Mouse (Mus musculus) intestine, embryonic 14.5 days (tissue): ENCODE measurements around the gene Cfap44. TPM values are rescaled to one million over a fixed set of nuclear protein-coding genes. Genes with fewer than 3 reads are reported as not detected.
A peak's percentile ranks its signal among the peaks of the same experiment; 100 is the strongest.
"Not testable (repeated sequence)": the region's sequence is repeated elsewhere in the genome, so short reads cannot be mapped to it uniquely, and the experiment has no call there.

ENCODE experiments used
- ATAC-seq: fragments of 200-750 bp; cut with Nextera tagmentation; replicated peaks from 2 replicates; pipeline ENCODE4 v1.8.0; 2017; ENCODE audit warnings: low read depth, moderate number of reproducible peaks, moderate TSS enrichment, moderate library complexity; ENCODE audit not compliant: low FRiP score, low TSS enrichment
- DNase-seq: peaks from one replicate; pipeline ENCODE4 v3.0.0-alpha.2; 2018; ENCODE audit warnings: low spot score
- H3K27ac ChIP-seq: fragments of 300-500 bp; sonication (generic); 2 replicates; pipeline ENCODE4 v1.5.1; 2014; ENCODE audit warnings: low read depth, mild to moderate bottlenecking, control low read depth
- H3K27me3 ChIP-seq: fragments of 300-500 bp; sonication (generic); replicated peaks from 2 replicates; pipeline ENCODE4 v1.6.1; 2014; ENCODE audit warnings: low read length, control low read depth; ENCODE audit not compliant: control insufficient read depth, insufficient read depth
- H3K36me3 ChIP-seq: fragments of 300-500 bp; sonication (generic); 2 replicates; pipeline ENCODE4 v1.6.1; 2014; ENCODE audit warnings: low read length, control low read depth; ENCODE audit not compliant: control insufficient read depth, insufficient read depth
- H3K4me1 ChIP-seq: fragments of 300-500 bp; sonication (generic); replicated peaks from 2 replicates; pipeline ENCODE4 v1.6.1; 2014; ENCODE audit warnings: low read length, control low read depth, mixed read lengths; ENCODE audit not compliant: control insufficient read depth, insufficient read depth
- H3K4me2 ChIP-seq: fragments of 300-500 bp; sonication (generic); 2 replicates; pipeline ENCODE4 v1.6.1; 2014; ENCODE audit warnings: low read length
- H3K4me3 ChIP-seq: fragments of 300-500 bp; sonication (generic); 2 replicates; pipeline ENCODE4 v1.5.1; 2014; ENCODE audit warnings: low read depth, low read length, control low read depth, mixed read lengths
- H3K9ac ChIP-seq: fragments of 300-500 bp; sonication (generic); 2 replicates; pipeline ENCODE4 v1.6.1; 2014; ENCODE audit warnings: mild to moderate bottlenecking, low read length
- H3K9me3 ChIP-seq: fragments of 300-500 bp; sonication (generic); 2 replicates; pipeline ENCODE4 v1.6.1; 2016; ENCODE audit warnings: low read length, control low read depth; ENCODE audit not compliant: control insufficient read depth
- WGBS: fragments of 180-500 bp; shearing (Covaris S2); extraction: QIAGEN DNeasy Blood & Tissue Kit; methylation state at CpG from one replicate; pipeline ENCODE4 v1.1.7; 2014; 5-methylcytosine and 5-hydroxymethylcytosine counted together
- polyA plus RNA-seq: library from polyadenylated mRNA; unstranded; fragments of >200 nt; fragmentation: Nextera tagmentation; extraction: Ambion mirVana; gene quantifications from 2 replicates; pipeline ENCODE4 v1.2.1, GENCODE M21; 2014

Gene Cfap44
- polyA plus RNA-seq, 1 experiment from 2014 or later: 0.42 TPM

DNA sequence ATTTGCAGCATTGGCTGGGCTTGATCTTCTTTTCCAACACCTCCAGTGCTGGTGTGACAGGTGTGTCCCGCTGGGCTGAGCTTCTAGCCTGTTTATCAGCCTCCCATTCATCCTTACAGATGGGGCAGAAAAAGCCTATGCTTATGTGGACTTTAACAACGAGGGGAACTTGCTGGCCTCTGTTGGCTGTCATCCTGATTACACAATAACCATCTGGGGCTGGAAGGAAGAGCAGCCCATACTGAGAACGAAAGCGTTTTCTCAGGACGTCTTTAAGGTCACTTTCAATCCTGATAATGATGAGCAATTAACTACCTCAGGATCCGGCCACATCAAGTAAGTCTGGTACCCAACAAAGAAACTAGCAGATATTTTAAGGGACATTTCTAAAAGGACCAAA lies 15.6 kb downstream of the Cfap44 start:
- no peak overlapping the region for H3K4me3 ChIP-seq
- H3K27me3 ChIP-seq: no peaks in the 10 kb centered on the region
- no peaks in the 10 kb centered on the region for H3K9me3 ChIP-seq
- no peaks in the 10 kb centered on the region for H3K4me1 ChIP-seq
- H3K27ac ChIP-seq: no peak overlapping the region
- no peaks in the 10 kb centered on the region for H3K36me3 ChIP-seq
- no peak overlapping the region for H3K9ac ChIP-seq
- ATAC-seq (no peak), DNase-seq (no peak)
- WGBS: 41% methylated on average over 6 of the region's 6 CpGs
- H3K4me2 ChIP-seq: no peak overlapping the region

DNA sequence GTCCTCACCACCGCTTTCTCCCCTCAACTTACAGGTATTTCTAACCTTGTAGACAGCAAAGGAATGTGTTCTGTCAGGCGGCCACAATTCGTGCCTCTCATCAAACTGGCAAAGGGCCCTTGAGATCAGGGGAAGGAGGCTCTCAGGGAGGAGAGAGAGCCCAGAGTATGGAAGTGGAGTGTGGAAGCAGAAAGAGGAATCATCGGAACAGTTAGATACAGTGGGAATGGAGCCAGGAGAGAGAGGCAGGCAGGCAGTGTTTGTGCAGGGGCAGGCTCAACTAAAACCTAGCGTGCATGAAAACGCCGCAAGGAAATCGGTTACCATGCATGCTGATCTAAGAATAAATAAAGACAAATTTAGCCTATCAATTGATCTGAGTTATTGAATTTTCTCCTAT lies 23.0 kb downstream of the Cfap44 start:
- Histone ChIP-seq H3K9ac (no peak overlapping the region), H3K4me3 (no peak overlapping the region), H3K9me3 (no peaks in the 10 kb centered on the region), H3K27me3 (no peaks in the 10 kb centered on the region), H3K4me1 (no peaks in the 10 kb centered on the region), H3K4me2 (no peak overlapping the region), H3K27ac (no peak overlapping the region), H3K36me3 (no peaks in the 10 kb centered on the region)
- peak; percentile 54 for DNase-seq
- 65% methylated on average over 8 of the region's 8 CpGs for WGBS
- ATAC-seq: no peak

DNA sequence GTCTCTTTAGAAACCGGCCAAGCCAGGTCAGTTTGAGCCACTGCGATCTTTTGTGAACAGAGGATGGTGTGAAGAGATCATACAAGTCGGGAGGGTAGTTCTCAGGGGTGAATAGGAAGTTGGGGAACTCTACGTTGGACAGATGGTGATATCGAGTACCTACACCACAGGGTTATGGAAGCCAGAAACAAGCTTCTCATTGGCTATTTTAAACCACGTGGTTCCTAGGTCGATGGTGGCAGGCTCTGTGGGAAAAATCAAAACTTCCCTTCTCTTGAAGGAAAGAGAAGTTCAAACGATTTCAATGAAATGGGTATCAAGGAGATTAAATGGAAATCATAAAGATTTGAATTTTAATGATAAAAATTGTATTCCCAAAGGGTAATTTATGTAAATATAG lies 27.1 kb downstream of the Cfap44 start:
- Histone ChIP-seq H3K27ac (no peak overlapping the region), H3K9ac (no peak overlapping the region), H3K4me1 (no peaks in the 10 kb centered on the region), H3K4me2 (no peak overlapping the region), H3K4me3 (no peak overlapping the region), H3K36me3 (no peaks in the 10 kb centered on the region), H3K9me3 (no peaks in the 10 kb centered on the region), H3K27me3 (no peaks in the 10 kb centered on the region)
- DNase-seq (no peak), ATAC-seq (no peak)
- WGBS: 86% methylated on average over 8 of the region's 8 CpGs

DNA sequence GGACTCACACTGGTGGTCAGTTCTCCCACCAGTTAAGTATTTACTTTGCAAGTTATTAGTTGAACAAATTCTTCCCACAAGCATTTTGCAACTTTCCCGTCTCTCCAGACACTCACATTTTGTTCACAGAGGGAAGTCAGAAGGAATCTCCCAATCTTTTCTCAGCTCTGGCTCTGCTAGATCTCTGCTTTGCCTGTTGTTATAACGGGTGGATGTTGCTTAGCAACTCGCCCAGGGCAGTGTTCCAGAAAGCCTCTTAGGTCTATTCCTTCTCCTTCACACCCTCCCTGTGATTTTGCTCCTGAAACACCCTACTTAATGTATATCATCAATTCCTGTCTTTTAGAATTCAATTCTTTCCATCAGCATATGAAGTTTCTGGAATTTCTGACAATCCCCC lies 28.9 kb downstream of the Cfap44 start:
- no peaks in the 10 kb centered on the region for H3K4me1 ChIP-seq
- no peaks in the 10 kb centered on the region for H3K27me3 ChIP-seq
- ATAC-seq (no peak), DNase-seq (peak; percentile 53)
- no peak overlapping the region for H3K4me2 ChIP-seq
- no peaks in the 10 kb centered on the region for H3K36me3 ChIP-seq
- H3K27ac ChIP-seq: no peak overlapping the region
- no peak overlapping the region for H3K4me3 ChIP-seq
- WGBS: 33% methylated on average over 3 of the region's 3 CpGs
- no peak overlapping the region for H3K9ac ChIP-seq
- H3K9me3 ChIP-seq: no peaks in the 10 kb centered on the region

DNA sequence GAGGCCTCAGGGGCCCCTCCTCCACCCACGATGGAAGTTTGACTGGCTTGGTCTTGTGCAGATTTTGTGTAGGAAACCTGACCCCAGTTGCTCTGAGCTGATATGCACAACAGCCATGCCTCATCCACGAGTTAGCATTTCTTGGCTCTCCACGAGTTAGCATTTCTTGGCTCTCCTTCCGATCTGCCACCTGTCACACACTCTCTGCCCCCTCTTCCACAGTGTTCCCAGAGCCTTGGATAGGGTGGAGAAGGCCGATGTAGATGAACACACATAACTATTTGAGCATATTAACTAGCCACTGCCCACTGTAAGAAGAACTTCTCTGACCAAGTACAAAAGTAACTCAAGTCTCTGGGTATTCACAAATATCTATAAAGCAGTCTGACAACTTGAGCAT lies 33.9 kb downstream of the Cfap44 start:
- H3K9me3 ChIP-seq: no peaks in the 10 kb centered on the region
- no peak overlapping the region for H3K4me3 ChIP-seq
- no peak overlapping the region for H3K27ac ChIP-seq
- H3K9ac ChIP-seq: no peak overlapping the region
- H3K36me3 ChIP-seq: no peaks in the 10 kb centered on the region
- 72% methylated on average over 5 of the region's 5 CpGs for WGBS
- H3K27me3 ChIP-seq: no peaks in the 10 kb centered on the region
- DNase-seq (no peak), ATAC-seq (no peak)
- no peak overlapping the region for H3K4me2 ChIP-seq
- H3K4me1 ChIP-seq: no peaks in the 10 kb centered on the region

DNA sequence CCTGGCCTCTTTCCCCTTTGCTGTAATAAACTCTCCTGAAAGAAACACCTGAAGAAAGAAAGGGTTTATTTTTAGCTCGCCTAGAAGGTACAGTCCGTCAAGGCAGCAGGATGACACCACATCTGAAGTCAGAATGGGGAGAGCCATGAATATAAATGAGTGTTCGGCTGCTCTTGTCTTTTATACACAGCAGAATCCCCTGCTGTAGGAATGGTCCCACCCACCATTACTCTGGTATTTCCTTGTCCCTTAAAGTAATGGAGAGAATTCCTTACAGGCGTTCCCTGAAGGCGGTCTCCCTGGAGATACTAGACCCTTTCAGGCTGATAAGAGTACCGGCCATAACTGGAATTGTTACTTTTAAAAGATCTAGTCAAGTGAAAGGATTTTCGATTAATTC lies 35.4 kb downstream of the Cfap44 start:
- DNase-seq (no peak), ATAC-seq (no peak)
- Histone ChIP-seq H3K36me3 (no peaks in the 10 kb centered on the region), H3K4me3 (no peak overlapping the region), H3K9ac (no peak overlapping the region), H3K27ac (no peak overlapping the region), H3K9me3 (no peaks in the 10 kb centered on the region), H3K4me1 (no peaks in the 10 kb centered on the region), H3K27me3 (no peaks in the 10 kb centered on the region), H3K4me2 (no peak overlapping the region)
- 59% methylated on average over 7 of the region's 7 CpGs for WGBS

DNA sequence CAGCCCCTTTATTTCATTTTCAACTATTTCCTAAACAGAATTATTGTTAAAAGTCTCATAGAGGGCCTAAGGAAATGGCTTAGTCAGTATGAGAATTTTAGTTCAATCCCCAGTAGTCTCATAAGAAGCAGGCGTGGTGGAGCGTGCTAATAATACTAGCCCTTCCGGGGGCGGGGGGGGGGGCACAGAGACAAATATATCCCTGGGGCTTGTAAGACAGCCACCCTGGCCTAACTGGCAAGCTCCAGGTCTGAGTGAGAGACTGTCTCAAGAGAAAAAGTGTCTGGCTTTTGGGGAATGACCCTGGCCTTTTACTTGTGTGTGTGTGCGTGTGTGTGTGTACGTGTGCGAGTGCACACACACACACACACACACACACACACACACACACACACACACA lies 40.3 kb downstream of the Cfap44 start:
- Histone ChIP-seq H3K9ac (no peak overlapping the region), H3K4me3 (no peak overlapping the region), H3K36me3 (no peaks in the 10 kb centered on the region), H3K9me3 (no peaks in the 10 kb centered on the region), H3K27me3 (no peaks in the 10 kb centered on the region), H3K4me2 (no peak overlapping the region), H3K27ac (no peak overlapping the region), H3K4me1 (no peaks in the 10 kb centered on the region)
- WGBS: 81% methylated on average over 7 of the region's 7 CpGs
- no peak for ATAC-seq
- DNase-seq: no peak

DNA sequence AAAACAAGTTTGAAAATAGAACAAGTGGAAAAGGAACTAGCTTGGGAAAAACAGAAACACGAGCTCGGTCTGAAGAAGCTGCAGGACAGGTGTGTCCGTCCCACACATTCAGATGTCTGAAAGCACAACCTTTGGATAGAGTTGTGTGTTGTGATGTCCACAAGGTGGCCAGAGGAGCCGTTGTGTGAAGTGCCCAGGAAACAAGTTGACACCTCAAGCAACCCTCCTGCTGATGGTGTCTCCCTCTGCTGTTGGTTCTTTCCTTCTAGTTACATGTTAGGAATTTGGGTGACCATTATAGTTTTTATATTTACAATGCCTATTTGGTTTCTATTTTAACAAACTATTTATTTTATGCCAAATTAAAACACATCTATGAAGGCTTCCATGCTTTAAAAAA lies 40.9 kb downstream of the Cfap44 start:
- Histone ChIP-seq H3K4me1 (no peaks in the 10 kb centered on the region), H3K9ac (no peak overlapping the region), H3K27me3 (no peaks in the 10 kb centered on the region), H3K4me2 (no peak overlapping the region), H3K27ac (no peak overlapping the region), H3K4me3 (no peak overlapping the region), H3K9me3 (no peaks in the 10 kb centered on the region), H3K36me3 (no peaks in the 10 kb centered on the region)
- 60% methylated on average over 4 of the region's 4 CpGs for WGBS
- no peak for ATAC-seq
- no peak for DNase-seq

DNA sequence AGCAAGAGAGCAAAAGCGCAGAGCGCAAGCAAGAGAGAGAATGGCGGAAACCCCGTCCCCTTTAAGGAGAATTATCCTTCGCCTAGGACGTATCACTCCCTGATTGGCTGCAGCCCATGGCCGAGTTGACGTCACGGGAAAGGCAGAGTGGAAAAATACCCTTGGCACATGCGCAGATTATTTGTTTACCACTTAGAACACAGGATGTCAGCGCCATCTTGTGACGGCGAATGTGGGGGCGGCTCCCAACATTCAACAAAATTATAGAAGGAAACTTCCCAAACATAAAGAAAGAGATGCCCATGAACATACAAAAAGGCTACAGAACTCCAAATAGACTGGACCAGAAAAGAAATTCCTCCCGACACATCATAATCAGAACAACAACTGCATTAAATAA lies 47.3 kb downstream of the Cfap44 start:
- 94% methylated on average over 15 of the region's 15 CpGs for WGBS
- not testable (repeated sequence) for H3K27me3 ChIP-seq, H3K4me3 ChIP-seq, H3K36me3 ChIP-seq, H3K9ac ChIP-seq, H3K27ac ChIP-seq, H3K4me2 ChIP-seq, H3K4me1 ChIP-seq, ATAC-seq, H3K9me3 ChIP-seq, DNase-seq
